Mouse (Mus musculus) heart, adult 9 months (tissue): ENCODE results near the gene Cux1.

Source experiments
- DNase-seq, 2 experiments: peaks; one replicate each; pipeline ENCODE4 v3.0.0; 2022; ENCODE audit warnings: low spot score in 2 of 2

Cux1 gene

GRCm38 (mm10) chr5:136427772-136428497 lies 139.4 kb downstream of the Cux1 start:
- peak; percentile 62 to 69 for DNase-seq

DNA sequence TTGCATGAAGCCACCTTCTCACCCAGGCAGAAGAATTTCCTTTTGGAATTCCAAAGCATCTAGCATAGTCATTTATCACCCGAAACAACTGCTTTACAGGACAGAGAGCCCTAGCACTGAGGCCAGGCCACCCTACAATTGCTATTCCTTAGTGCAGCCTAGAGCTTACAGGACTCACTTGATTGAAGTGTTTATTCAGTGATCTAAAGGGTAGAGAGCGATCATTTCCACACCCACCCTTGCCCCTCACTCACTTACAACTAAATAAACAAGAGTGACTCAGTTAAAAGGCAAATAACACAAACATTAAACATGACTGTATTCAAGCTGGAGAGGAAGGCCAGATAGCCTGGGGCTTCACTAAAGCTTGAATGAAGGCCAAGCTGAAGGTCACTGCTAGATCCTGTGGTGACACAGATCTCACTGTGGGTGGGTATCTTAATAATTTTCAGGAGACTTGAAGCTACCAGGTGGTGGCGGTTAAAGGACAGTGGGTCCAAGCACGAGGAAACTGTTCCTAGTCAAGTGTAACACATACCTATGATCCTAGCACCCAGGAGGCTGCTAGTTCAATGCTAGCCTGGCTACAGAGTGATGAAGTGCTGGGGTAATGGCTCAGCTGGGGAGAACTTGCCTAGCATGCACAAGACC lies 140.0 kb downstream of the Cux1 start:
- DNase-seq = no peak

GRCm38 (mm10) chr5:136422948-136423347 lies 144.3 kb downstream of the Cux1 start:
- DNase-seq = no peak

DNA sequence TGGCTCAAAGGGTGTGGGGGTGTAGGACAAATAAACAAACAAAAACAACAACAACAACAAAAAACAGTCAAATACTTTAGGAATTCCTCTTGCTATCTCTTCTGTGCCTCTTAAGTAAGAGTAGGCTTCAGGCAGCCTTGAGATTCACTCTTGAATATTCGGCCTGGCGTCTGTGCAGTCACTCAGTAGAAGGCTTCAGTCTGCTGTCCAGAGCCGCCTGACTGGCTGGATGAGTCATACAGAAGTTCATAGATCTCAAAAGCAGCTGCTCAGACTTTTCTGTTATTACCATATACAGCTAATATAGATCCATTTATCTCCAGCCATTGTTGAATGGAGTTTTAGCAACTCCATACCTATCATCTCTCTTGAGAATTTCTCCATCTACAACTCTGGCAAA lies 145.4 kb downstream of the Cux1 start:
- DNase-seq = no peak

GRCm38 (mm10) chr5:136421316-136421715 lies 146.0 kb downstream of the Cux1 start:
- DNase-seq = no peak

DNA sequence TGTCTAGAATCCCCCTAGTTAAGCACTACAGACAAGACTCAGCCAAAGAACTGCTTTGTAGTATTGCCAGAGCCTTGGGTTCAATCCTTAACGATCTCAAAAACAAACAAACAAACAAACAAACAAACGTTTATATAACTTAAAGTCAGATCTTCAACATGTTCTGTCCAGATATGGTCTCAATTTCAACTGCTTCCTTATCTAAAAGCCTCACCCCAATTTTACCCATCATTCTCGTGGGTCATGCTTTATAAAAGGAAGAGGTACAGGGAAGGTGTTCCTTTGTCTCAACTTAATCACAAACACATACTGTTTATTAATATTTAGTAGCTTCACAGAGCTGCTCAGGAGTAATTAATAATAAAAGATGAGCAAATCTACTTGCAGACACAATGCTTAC lies 146.9 kb downstream of the Cux1 start:
- no peak for DNase-seq

DNA sequence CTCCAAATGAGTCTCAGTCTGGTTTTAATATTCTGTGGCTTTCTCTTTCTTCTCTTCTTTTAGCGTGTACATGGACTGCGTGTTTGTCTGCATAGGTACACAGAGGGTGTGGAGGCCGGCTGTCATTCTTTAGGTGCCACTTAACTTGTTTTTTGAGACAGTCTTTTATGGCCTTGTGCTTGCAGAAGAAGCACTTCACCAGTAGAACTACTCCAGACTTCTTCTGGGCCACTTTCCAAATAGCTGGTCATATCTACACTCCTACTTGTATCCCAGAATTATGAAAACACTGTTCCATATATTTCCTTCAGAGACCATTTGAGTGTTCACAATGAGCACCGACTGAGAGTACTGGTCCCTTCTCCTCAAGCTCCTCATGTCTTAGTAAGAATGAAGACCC lies 149.4 kb downstream of the Cux1 start:
- DNase-seq = no peak

DNA sequence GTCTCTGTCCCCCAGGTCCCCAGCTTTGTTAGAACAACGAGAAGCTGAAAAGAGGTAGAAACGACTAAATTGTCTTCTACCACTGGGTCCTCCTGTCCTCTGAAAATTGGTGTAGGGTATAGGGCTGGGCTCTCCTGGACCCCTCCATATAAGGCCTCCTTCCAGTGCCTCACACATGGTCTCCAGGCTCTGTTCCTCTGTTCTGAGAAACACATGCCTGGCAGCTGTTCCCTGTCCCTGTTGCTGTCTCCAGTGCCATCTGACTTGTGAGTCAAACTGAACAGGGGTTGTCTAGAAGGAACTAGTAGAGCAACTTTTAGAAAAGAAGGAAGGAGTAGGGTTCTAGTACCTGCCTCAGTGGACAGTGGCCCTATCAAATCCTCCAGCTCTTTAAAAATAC lies 152.8 kb downstream of the Cux1 start:
- DNase-seq = no peak

DNA sequence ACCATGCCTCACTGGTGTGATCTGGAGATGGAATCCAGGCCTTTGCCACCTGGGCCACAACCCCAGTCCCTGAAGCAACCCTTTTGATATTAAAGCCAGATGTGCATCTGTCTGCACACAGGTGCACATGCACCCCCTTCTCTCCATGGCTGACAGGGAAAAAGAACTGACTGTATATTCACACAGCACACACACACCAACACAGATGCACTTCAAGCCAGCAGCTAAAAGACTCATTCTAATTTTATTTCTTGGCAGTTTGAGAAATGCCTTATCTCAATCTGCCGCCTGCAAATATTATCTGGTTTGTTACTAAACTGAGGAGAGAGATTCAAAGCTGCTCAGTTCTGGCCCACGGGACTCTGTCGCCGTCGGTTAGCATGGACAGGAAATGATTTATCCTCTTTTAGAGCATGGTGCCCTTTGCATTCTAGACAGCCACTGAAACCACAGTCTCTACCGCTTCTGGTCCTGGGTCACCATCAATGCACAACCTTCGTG lies 156.6 kb downstream of the Cux1 start:
- DNase-seq = no peak

GRCm38 (mm10) chr5:136406357-136406756 lies 160.9 kb downstream of the Cux1 start:
- DNase-seq = no peak

DNA sequence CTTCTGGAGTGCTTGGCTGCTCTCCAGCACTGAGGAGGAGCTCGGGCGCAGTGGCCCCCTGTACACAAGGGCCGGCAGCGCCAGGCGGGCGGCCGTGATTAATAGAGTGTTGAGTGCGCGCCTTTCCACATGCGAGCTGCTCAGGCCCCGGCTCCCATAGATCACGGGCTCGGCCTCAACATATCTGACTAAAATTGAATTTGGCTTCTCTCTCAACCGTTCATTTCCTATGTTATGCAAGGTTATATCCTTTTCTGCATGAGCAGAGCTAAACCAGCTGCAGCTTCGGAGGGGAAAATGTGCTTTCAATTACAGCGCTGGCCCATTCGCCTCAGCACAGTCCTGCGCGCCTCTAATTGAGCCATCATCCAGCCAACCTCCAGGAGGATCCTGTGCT lies 163.7 kb downstream of the Cux1 start:
- DNase-seq = peak; percentile 53 to 60

GRCm38 (mm10) chr5:136402622-136403564 lies 164.4 kb downstream of the Cux1 start:
- peak in 1 of 2 experiments; percentile 17 for DNase-seq

GRCm38 (mm10) chr5:136398706-136399105 lies 168.6 kb downstream of the Cux1 start:
- no peak for DNase-seq

- DNase-seq = no peak
Measured at GRCm38 (mm10) chr5:136396699-136397098, 170.6 kb downstream of the Cux1 start.

DNA sequence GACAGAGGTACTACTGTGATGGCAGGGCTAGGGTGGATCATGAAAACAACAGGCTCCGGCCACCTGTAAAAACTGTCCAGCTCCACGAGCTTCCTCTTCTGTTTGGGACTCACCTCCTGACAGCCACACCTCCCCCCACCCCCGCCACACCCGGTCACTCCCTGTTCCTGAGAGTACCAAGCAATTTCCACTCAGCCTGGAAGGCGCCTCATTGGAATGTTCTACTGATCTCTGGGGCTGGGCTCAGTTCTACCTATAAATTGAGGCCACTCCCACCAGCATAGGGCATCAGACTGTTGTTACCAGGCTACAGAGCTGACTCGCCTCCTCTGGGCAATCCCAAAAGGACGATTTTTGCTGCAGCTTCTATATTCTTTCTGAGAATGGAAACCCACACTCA lies 171.0 kb downstream of the Cux1 start:
- DNase-seq = no peak

DNA sequence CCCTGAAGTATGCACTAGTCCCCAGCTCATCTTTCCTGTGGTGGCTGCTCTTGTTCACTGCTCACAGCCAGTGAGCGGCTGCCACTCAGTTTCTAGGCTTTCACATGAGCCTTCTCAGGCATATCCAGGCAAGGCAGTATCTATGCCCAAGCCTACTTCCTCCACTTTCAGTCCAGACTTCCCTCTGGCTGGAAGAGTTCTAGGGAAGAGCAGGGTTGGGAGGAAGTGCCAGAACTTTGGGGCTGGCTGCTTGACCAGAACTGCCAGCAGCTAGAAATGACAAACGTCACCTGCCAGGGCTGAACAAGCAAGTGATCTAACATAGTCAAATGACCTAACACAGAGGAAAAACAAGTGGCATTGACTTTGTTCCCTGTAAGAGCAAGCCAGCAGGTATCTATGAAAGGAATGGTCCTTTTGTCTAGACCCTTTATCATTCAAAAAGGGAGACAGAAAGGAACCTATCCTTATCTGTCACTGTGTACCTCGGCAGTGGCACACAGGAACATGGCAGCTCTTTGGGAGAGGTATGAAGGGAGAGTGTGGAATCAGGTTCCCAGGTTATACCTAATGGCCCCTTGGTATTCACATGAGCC lies 171.6 kb downstream of the Cux1 start:
- peak; percentile 27 for DNase-seq

- DNase-seq = no peak
Measured at GRCm38 (mm10) chr5:136394517-136395212, 172.6 kb downstream of the Cux1 start.

GRCm38 (mm10) chr5:136393621-136394020 lies 173.7 kb downstream of the Cux1 start:
- no peak for DNase-seq

DNA sequence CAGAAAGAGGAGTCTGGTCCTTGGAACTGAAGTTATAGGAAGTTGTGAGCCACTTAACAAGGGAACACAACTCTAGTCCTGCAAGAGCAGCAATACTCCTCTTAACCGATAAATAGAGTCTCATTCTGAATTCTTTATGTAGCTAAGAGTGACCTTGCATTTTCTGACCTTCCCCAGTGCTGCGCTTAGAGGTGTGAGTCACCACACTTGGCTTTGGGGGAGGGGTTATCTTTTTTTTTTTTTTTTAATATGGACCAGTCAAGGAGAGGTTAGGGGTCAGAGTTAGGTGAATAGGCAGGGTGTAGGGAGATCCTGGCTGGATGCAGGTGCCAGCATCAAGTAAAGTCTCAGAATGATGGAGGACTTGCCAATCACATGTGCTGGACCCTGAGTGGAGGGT lies 180.5 kb downstream of the Cux1 start:
- DNase-seq = no peak

DNA sequence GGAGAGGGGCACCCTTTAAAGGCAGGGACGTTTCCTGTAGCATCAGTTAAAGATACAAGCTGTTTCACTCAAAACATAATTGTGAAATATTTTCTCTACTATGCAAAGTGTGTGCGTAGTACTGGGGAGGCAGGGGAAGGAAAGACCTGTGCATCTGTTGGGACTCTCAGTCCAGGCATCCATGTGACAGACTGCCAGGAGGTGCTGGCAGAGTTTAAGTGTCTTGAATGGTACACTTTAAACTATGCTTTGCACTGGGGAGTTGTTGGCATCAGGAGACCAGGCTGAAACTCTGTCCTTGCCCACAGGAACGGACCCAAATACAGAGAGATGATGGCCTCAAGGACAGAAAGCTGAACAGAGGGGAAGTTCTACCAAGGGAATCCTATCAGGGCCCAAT lies 182.1 kb downstream of the Cux1 start:
- DNase-seq = no peak
